ENCODE assay signal across 8 mouse cellular contexts in the genomic region with DNA sequence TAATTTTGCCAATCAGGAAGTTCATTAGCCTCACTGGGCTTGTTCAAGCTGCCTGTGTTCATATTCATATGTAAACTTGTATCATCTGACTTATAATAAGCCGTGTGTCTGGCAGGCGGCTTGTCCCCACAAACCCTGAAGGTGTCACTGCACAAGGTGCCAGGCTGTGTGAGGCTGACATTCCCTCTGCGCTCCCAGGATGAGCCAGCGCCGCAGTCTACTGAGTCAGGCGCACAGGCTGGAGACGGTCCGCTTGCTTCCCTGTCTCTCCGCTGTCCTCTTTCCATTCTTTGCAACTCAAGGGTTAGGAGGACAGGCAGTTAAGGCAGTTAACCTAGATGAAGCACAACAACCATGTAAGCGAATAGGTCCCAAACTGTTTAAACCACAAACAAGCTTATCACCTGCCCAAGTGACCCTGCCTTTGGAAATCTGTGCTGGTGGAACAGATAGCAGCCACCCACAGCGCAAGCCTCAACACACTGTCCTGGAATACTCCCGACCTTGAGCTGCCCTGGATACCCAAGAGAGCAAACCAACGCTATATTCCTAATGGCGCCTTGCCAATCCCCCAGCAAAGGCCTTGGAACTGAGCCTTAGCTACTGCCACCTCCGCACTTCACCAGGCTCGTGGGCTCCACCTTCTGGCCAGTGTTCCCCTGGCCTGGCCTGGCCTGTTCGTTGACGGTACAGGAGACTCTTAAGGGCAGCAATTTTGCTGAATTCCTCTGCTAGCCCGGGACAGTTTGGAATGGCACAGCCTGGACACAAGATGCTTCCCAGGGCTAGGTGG. TPM values are rescaled to one million over a fixed set of nuclear protein-coding genes. Genes with fewer than 3 reads are reported as not detected.
DNase-seq lines count a peak whose midpoint lies in the region; ATAC-seq and TF ChIP-seq lines count a peak whose summit lies in the region.

No protein-coding gene starts in this region.

- H3K4me2 ChIP-seq in heart, embryonic 12.5 days: 0 out of 2 replicates have a peak overlapping the region, but pooled peaks have one; percentile 5
- no peak overlapping the region for H3K4me2 ChIP-seq in kidney, embryonic 16.5 days (replicated peaks; ENCODE audit: low read depth, low read length)
- H3K4me2 ChIP-seq in stomach, embryonic 14.5 days (replicated peaks; ENCODE audit: low read depth, low read length): no peak overlapping the region

- no peaks in the 10 kb centered on the region for H3K27me3 ChIP-seq in heart, embryonic 12.5 days (replicated peaks)
- no peaks in the 10 kb centered on the region for H3K27me3 ChIP-seq in kidney, embryonic 16.5 days (ENCODE audit: insufficient read depth, low read length)
- H3K27me3 ChIP-seq in stomach, embryonic 14.5 days (ENCODE audit: control insufficient read depth, insufficient read depth, low read length): no peaks in the 10 kb centered on the region

- WGBS in bone marrow, adult 2 months: 46% methylated on average over 19 of the region's 19 CpGs
- 45% methylated on average over 19 of the region's 19 CpGs for WGBS in heart, embryonic 12.5 days
- 55% methylated on average over 19 of the region's 19 CpGs for WGBS in kidney, embryonic 16.5 days
- 59% methylated on average over 19 of the region's 19 CpGs for WGBS in stomach, embryonic 14.5 days

- no peak overlapping the region for H3K9ac ChIP-seq in heart, embryonic 12.5 days
- H3K9ac ChIP-seq in kidney, embryonic 16.5 days (replicated peaks; ENCODE audit: low read length): no peak overlapping the region
- no peak overlapping the region for H3K9ac ChIP-seq in stomach, embryonic 14.5 days (replicated peaks; ENCODE audit: low read depth, low read length)

- peak; percentile 67 for DNase-seq in CD4-positive helper T cell, adult 2 months (ENCODE audit: low read depth, low spot score)
- DNase-seq in liver: peak; percentile 77
- DNase-seq in monocyte, adult 2 months (ENCODE audit: low read depth in 1 of 2, low spot score in 2 of 2): peak; percentile 9 to 52

- H3K36me3 ChIP-seq in heart, embryonic 12.5 days: no peaks in the 10 kb centered on the region
- H3K36me3 ChIP-seq in kidney, embryonic 16.5 days (ENCODE audit: insufficient read depth, low read length): no peaks in the 10 kb centered on the region
- H3K36me3 ChIP-seq in stomach, embryonic 14.5 days (ENCODE audit: control insufficient read depth, insufficient read depth, low read length): no peaks in the 10 kb centered on the region

- ATAC-seq in heart, embryonic 12.5 days (ENCODE audit: insufficient number of reproducible peaks, low FRiP score): peak; percentile 79
- ATAC-seq in kidney, embryonic 16.5 days (ENCODE audit: low FRiP score, low TSS enrichment): peak; percentile 90
- peak; percentile 87 for ATAC-seq in stomach, embryonic 14.5 days (ENCODE audit: insufficient number of reproducible peaks, insufficient read depth, low FRiP score, low read depth)

- no peaks in the 10 kb centered on the region for H3K4me1 ChIP-seq in bone marrow, adult 2 months (ENCODE audit: control insufficient read depth, insufficient read depth, low read length)
- H3K4me1 ChIP-seq in embryonic fibroblast, embryonic 13.5 days (ENCODE audit: control insufficient read depth, insufficient read depth, low read length): no peaks in the 10 kb centered on the region
- H3K4me1 ChIP-seq in heart, embryonic 12.5 days (replicated peaks): peaks cover 13% of the 10 kb centered on the region; the same call in 1 of the 2 replicates
- H3K4me1 ChIP-seq in kidney, embryonic 16.5 days (ENCODE audit: insufficient read depth, low read length): no peaks in the 10 kb centered on the region
- no peaks in the 10 kb centered on the region; the same call in 1 of the 2 replicates for H3K4me1 ChIP-seq in stomach, embryonic 14.5 days (ENCODE audit: control insufficient read depth, insufficient read depth, low read length)

- TF ChIP-seq POLR2A in bone marrow, adult 2 months (IDR thresholded peaks at IDR 0.05; ENCODE audit: borderline replicate concordance, control insufficient read depth, low read depth, low read length): no peak
- no peak for TF ChIP-seq POLR2A in embryonic fibroblast, embryonic 13.5 days (IDR thresholded peaks at IDR 0.05; ENCODE audit: low read depth, low read length)

- H3K27ac ChIP-seq in bone marrow, adult 2 months (ENCODE audit: control insufficient read depth, insufficient read depth, low read depth, low read length, poor library complexity): no peak overlapping the region
- no peak overlapping the region for H3K27ac ChIP-seq in embryonic fibroblast, embryonic 13.5 days (ENCODE audit: insufficient read depth, low read length)
- 0 out of 2 replicates have a peak overlapping the region, but pooled peaks have one; percentile 28 for H3K27ac ChIP-seq in heart, embryonic 12.5 days (ENCODE audit: poor library complexity, severe bottlenecking)
- H3K27ac ChIP-seq in kidney, embryonic 16.5 days (ENCODE audit: low read length): no peak overlapping the region
- H3K27ac ChIP-seq in stomach, embryonic 14.5 days (ENCODE audit: low read length): no peak overlapping the region

- H3K4me3 ChIP-seq in bone marrow, adult 2 months (replicated peaks; ENCODE audit: control insufficient read depth, low read depth, low read length): no peak overlapping the region
- H3K4me3 ChIP-seq in embryonic fibroblast, embryonic 13.5 days (ENCODE audit: insufficient read depth, low read length): no peak overlapping the region
- no peak overlapping the region for H3K4me3 ChIP-seq in heart, embryonic 12.5 days
- no peak overlapping the region for H3K4me3 ChIP-seq in kidney, embryonic 16.5 days (ENCODE audit: low read length)
- H3K4me3 ChIP-seq in stomach, embryonic 14.5 days (ENCODE audit: low read depth, low read length): no peak overlapping the region

- no peaks in the 10 kb centered on the region for H3K9me3 ChIP-seq in heart, embryonic 12.5 days (replicated peaks)
- H3K9me3 ChIP-seq in kidney, embryonic 16.5 days (ENCODE audit: low read length): no peaks in the 10 kb centered on the region
- no peaks in the 10 kb centered on the region for H3K9me3 ChIP-seq in stomach, embryonic 14.5 days (ENCODE audit: control insufficient read depth, low read depth, low read length)

- TF ChIP-seq CTCF in bone marrow, adult 2 months (IDR thresholded peaks at IDR 0.05; ENCODE audit: control insufficient read depth, insufficient read depth, low read length): peak; percentile 91
- TF ChIP-seq CTCF in embryonic fibroblast, embryonic 13.5 days (IDR thresholded peaks at IDR 0.05; ENCODE audit: borderline replicate concordance, insufficient read depth, low read length): peak; percentile 95

RNA-seq across cellular contexts. Expression of a gene that starts 45.3 kb away (rescaled TPM):
- polyA plus RNA-seq in bone marrow, adult 2 months (2011; ENCODE audit: insufficient read depth, insufficient read length, low replicate concordance, missing spikeins): not detected in 2 replicates
- polyA plus RNA-seq in embryonic fibroblast, embryonic 13.5 days (2011; ENCODE audit: insufficient read length, low read depth, missing spikeins): not detected in 2 replicates
- not detected in 2 replicates for polyA plus RNA-seq in heart, embryonic 12.5 days (2016; fragmentation: Nextera tagmentation; extraction: Ambion mirVana)
- 1.1 and 1.2 TPM in 2 replicates for polyA plus RNA-seq in kidney, embryonic 16.5 days (2015; fragmentation: Nextera tagmentation; extraction: Ambion mirVana)
- 0.20 TPM in 1 of 2 replicates, not detected in the other for polyA plus RNA-seq in stomach, embryonic 14.5 days (2014; fragmentation: Nextera tagmentation; extraction: Ambion mirVana)
